Mouse (Mus musculus): ENCODE results near the gene Ccdc142. TPM values are rescaled to one million over a fixed set of nuclear protein-coding genes. Genes with fewer than 3 reads are reported as not detected.
A peak's percentile ranks its signal among the peaks of the same experiment; 100 is the strongest.

The Ccdc142 gene
- polyA plus RNA-seq, 1 experiment from 2014 or later: 2.8 TPM

- no peak for DNase-seq (ENCODE audit: low spot score)
Measured at GRCm38 (mm10) chr6:83084477-83084876, 16.9 kb upstream of the Ccdc142 start.

- no peak for DNase-seq (ENCODE audit: low spot score)
Measured at GRCm38 (mm10) chr6:83086121-83087035, 15.0 kb upstream of the Ccdc142 start, which contains the start of gene Lbx2. Gene Lbx2 (plus strand): TSS chr6:83086367.

GRCm38 (mm10) chr6:83087205-83087925, 14.0 kb upstream of the Ccdc142 start:
- DNase-seq (ENCODE audit: low spot score): no peak

- DNase-seq (ENCODE audit: low spot score): no peak
Measured at GRCm38 (mm10) chr6:83087926-83088260, 13.5 kb upstream of the Ccdc142 start.

GRCm38 (mm10) chr6:83092416-83093127, 8.8 kb upstream of the Ccdc142 start:
- DNase-seq (ENCODE audit: low spot score): no peak

GRCm38 (mm10) chr6:83095968-83096367, 5.4 kb upstream of the Ccdc142 start:
- peak; percentile 83 for DNase-seq (ENCODE audit: low spot score)

- DNase-seq (ENCODE audit: low spot score): no peak
Measured at GRCm38 (mm10) chr6:83098411-83098810, 3.0 kb upstream of the Ccdc142 start.

- peak; percentile 81 for DNase-seq (ENCODE audit: low spot score)
Measured at GRCm38 (mm10) chr6:83101688-83102556, 521 bp downstream of the Ccdc142 start.

GRCm38 (mm10) chr6:83103130-83103650, 1.8 kb downstream of the Ccdc142 start:
- no peak for DNase-seq (ENCODE audit: low spot score)

- no peak for DNase-seq (ENCODE audit: low spot score)
Measured at GRCm38 (mm10) chr6:83104158-83104557, 2.8 kb downstream of the Ccdc142 start.

GRCm38 (mm10) chr6:83107566-83108400, 6.4 kb downstream of the Ccdc142 start:
- DNase-seq (ENCODE audit: low spot score): peak; percentile 83

- peak; percentile 61 for DNase-seq (ENCODE audit: low spot score)
Measured at GRCm38 (mm10) chr6:83108762-83109668, 7.6 kb downstream of the Ccdc142 start, which contains the start of gene Mrpl53. Gene Mrpl53 (plus strand): TSS chr6:83109040.

- no peak for DNase-seq (ENCODE audit: low spot score)
Measured at GRCm38 (mm10) chr6:83111510-83112136, 10.2 kb downstream of the Ccdc142 start.

- DNase-seq (ENCODE audit: low spot score): peak; percentile 89
Measured at GRCm38 (mm10) chr6:83115011-83115671, 13.7 kb downstream of the Ccdc142 start, which contains the start of gene Mogs. Gene Mogs (plus strand): TSS chr6:83115496.

GRCm38 (mm10) chr6:83115682-83116372, 14.4 kb downstream of the Ccdc142 start:
- peak; percentile 44 for DNase-seq (ENCODE audit: low spot score)

- DNase-seq (ENCODE audit: low spot score): no peak
Measured at GRCm38 (mm10) chr6:83116373-83117164, 15.2 kb downstream of the Ccdc142 start.
